Mouse (Mus musculus): ENCODE measurements around the gene Ccdc8. TPM values are rescaled to one million over a fixed set of nuclear protein-coding genes. Genes with fewer than 3 reads are reported as not detected.

Gene Ccdc8
- polyA plus RNA-seq, 1 experiment from 2014 or later: 15.7 TPM

DNA sequence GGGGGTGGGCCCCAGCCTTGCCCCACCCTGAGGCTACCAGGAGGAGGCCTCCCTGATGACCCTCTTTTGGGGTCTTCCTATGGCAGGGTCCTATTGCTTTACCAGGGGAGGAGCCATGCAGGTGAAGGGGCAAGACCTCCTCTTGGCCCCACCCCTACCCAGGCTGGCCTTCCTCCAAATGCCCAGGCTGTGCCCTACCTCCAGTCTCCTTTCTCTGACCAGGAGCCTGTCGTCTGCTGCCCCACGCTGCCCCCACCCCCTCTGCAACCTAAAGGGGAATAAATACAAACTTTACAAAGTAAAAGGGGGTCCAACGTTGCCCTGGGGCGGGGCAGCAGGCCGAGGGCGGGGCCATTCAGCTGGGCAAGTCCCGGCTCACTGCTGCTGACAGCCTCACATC, 12.2 kb downstream of the Ccdc8 start:
- Histone ChIP-seq H3K27ac (no peak overlapping the region), H3K27me3 (ENCODE audit: insufficient read depth, low read length) (no peaks in the 10 kb centered on the region), H3K9ac (ENCODE audit: low read depth, low read length) (no peak overlapping the region), H3K36me3 (ENCODE audit: insufficient read depth, low read length) (peaks cover 52% of the 10 kb centered on the region), H3K4me3 (replicated peaks; ENCODE audit: low read depth, low read length) (no peak overlapping the region), H3K4me1 (replicated peaks; ENCODE audit: insufficient read depth, low read length) (no peaks in the 10 kb centered on the region), H3K4me2 (ENCODE audit: low read length) (no peak overlapping the region), H3K9me3 (replicated peaks; ENCODE audit: low read length) (no peaks in the 10 kb centered on the region)
- ATAC-seq (replicated peaks; ENCODE audit: low FRiP score, low read depth): no peak
- WGBS: 83% methylated on average over 7 of the region's 7 CpGs
- DNase-seq (ENCODE audit: low spot score): no peak
- TF ChIP-seq CTCF (IDR thresholded peaks at IDR 0.05; ENCODE audit: low read depth): no peak

DNA sequence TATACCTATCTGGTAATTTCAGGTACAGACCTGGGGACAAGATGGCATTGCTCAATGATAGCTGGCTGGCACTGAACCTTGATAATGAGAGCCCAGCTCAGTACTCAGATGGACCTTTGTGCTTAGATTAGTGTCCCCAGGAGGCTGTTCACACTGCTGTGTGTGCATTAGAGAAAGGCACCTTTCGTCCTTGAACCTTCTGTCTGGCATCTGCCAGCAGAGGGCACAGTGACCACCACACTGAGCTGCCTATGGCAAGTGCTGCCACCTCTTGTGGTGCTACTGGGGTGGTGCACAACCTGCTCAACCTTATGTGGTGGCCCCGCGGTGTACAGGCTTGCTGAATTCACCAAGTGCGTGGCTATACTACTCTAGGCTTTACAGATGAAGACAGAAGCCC, 14.8 kb downstream of the Ccdc8 start:
- Histone ChIP-seq H3K4me1 (replicated peaks; ENCODE audit: insufficient read depth, low read length) (no peaks in the 10 kb centered on the region), H3K27ac (no peak overlapping the region), H3K36me3 (ENCODE audit: insufficient read depth, low read length) (peaks cover 61% of the 10 kb centered on the region), H3K9me3 (replicated peaks; ENCODE audit: low read length) (no peaks in the 10 kb centered on the region), H3K9ac (ENCODE audit: low read depth, low read length) (no peak overlapping the region), H3K4me2 (ENCODE audit: low read length) (no peak overlapping the region), H3K27me3 (ENCODE audit: insufficient read depth, low read length) (no peaks in the 10 kb centered on the region), H3K4me3 (replicated peaks; ENCODE audit: low read depth, low read length) (no peak overlapping the region)
- ATAC-seq (replicated peaks; ENCODE audit: low FRiP score, low read depth): no peak
- WGBS: 84% methylated on average over 4 of the region's 4 CpGs
- peak; percentile 87 for TF ChIP-seq CTCF (IDR thresholded peaks at IDR 0.05; ENCODE audit: low read depth)
- DNase-seq (ENCODE audit: low spot score): peak; percentile 53

DNA sequence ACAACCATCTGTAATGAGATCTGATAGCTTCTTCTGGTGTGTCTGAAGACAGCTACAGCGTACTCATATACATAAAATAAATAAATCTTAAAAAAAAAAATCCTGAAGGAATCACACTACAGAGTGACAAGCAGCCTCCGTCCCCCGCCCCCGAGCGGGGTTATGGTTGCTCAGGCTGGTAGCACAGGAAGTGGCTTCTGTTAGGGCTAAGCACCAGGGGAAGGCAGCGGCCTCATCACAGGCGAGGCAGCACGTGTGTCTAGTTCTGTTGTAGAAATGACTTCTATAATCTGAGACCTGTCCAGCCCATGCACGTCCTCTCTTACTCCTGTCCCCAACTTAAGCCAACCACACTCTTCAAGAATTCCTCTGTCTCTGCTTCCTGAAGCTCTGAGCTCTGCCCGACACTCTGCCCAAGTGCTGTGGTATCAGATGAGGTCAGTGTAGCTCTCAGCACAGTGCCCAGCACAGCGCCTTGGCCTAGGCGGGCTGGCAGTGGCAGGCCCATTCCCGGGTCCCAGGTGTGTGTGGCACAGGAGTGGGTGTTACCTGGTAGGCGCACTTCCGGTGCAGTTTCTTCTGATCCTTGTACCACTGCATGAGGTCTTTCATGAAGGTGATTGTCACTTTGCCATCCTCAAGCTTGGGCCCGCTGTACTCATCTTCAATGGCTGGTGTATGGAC, 17.0 kb downstream of the Ccdc8 start:
- TF ChIP-seq CTCF (IDR thresholded peaks at IDR 0.05; ENCODE audit: low read depth): no peak
- WGBS: 88% methylated on average over 16 of the region's 16 CpGs

DNA sequence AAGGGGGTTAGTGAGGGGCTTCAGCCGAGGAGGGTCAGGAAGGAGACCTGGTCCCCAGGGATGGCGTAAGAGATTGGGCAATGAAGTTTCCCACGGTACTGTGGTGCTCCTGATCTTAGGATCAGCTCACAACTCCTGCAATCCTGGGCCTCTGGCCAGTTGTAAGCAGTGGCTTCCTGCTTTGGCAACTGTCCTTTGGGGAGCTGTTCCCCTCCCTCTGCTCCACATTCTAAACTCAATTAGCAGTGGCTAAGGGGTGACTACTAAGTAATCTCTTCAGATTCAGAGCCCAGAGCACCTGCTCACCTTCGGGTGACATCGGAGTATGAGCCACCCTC, 17.5 kb downstream of the Ccdc8 start:
- peaks cover 81% of the 10 kb centered on the region for H3K36me3 ChIP-seq (ENCODE audit: insufficient read depth, low read length)
- no peak for DNase-seq (ENCODE audit: low spot score)
- H3K4me2 ChIP-seq (ENCODE audit: low read length): no peak overlapping the region
- H3K9me3 ChIP-seq (replicated peaks; ENCODE audit: low read length): no peaks in the 10 kb centered on the region
- no peak overlapping the region for H3K27ac ChIP-seq
- no peak for ATAC-seq (replicated peaks; ENCODE audit: low FRiP score, low read depth)
- H3K27me3 ChIP-seq (ENCODE audit: insufficient read depth, low read length): no peaks in the 10 kb centered on the region
- WGBS: 87% methylated on average over 5 of the region's 5 CpGs
- no peaks in the 10 kb centered on the region for H3K4me1 ChIP-seq (replicated peaks; ENCODE audit: insufficient read depth, low read length)
- no peak overlapping the region for H3K9ac ChIP-seq (ENCODE audit: low read depth, low read length)
- no peak for TF ChIP-seq CTCF (IDR thresholded peaks at IDR 0.05; ENCODE audit: low read depth)
- H3K4me3 ChIP-seq (replicated peaks; ENCODE audit: low read depth, low read length): no peak overlapping the region

More for the DNA sequence above, 17.0 kb downstream of the Ccdc8 start:
- ATAC-seq (replicated peaks; ENCODE audit: low FRiP score, low read depth) (no peak), DNase-seq (ENCODE audit: low spot score) (no peak)
- no peak overlapping the region for H3K9ac ChIP-seq (ENCODE audit: low read depth, low read length)
- H3K4me3 ChIP-seq (replicated peaks; ENCODE audit: low read depth, low read length): no peak overlapping the region
- no peaks in the 10 kb centered on the region for H3K4me1 ChIP-seq (replicated peaks; ENCODE audit: insufficient read depth, low read length)
- H3K9me3 ChIP-seq (replicated peaks; ENCODE audit: low read length): no peaks in the 10 kb centered on the region
- no peak overlapping the region for H3K27ac ChIP-seq
- H3K36me3 ChIP-seq (ENCODE audit: insufficient read depth, low read length): peaks cover 81% of the 10 kb centered on the region
- H3K4me2 ChIP-seq (ENCODE audit: low read length): no peak overlapping the region
- H3K27me3 ChIP-seq (ENCODE audit: insufficient read depth, low read length): no peaks in the 10 kb centered on the region

DNA sequence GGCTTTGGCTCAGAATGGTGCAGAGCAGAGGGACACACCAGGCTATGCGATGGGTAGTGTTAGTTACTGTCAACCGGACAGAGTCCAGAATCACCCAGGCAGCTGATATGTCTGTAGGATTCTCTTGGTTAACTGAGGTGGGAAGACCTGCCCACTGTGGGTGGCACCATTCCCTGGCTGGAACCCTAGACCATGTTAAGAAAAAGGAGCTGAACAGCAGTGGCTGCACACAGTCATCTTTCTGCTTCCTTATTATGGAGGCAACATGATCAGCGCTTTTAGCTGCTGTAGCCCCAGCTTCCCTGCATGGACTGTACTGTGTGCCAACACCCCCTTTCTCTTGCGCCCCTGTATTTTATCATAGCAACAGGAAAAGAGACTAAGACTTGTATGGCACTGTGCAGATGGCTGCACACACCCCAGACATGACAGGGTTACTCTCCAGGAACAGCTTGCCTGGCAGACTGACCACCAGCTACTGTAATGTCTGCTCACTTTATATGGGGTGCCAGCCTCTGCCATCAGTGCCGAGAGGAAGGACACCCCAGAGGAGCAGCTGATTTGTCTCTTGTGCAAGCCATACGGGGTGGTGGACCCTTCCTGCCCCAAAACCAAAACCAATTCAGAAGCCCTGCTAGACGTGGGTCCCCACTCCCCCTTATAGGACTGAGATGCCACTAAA, 19.5 kb downstream of the Ccdc8 start:
- Histone ChIP-seq H3K4me3 (replicated peaks; ENCODE audit: low read depth, low read length) (no peak overlapping the region), H3K4me2 (ENCODE audit: low read length) (no peak overlapping the region), H3K36me3 (ENCODE audit: insufficient read depth, low read length) (peaks cover 66% of the 10 kb centered on the region), H3K27ac (no peak overlapping the region), H3K9me3 (replicated peaks; ENCODE audit: low read length) (no peaks in the 10 kb centered on the region), H3K4me1 (replicated peaks; ENCODE audit: insufficient read depth, low read length) (no peaks in the 10 kb centered on the region), H3K27me3 (ENCODE audit: insufficient read depth, low read length) (no peaks in the 10 kb centered on the region), H3K9ac (ENCODE audit: low read depth, low read length) (no peak overlapping the region)
- ATAC-seq (replicated peaks; ENCODE audit: low FRiP score, low read depth) (no peak), DNase-seq (ENCODE audit: low spot score) (no peak)
- no peak for TF ChIP-seq CTCF (IDR thresholded peaks at IDR 0.05; ENCODE audit: low read depth)
- 94% methylated on average over 7 of the region's 7 CpGs for WGBS

DNA sequence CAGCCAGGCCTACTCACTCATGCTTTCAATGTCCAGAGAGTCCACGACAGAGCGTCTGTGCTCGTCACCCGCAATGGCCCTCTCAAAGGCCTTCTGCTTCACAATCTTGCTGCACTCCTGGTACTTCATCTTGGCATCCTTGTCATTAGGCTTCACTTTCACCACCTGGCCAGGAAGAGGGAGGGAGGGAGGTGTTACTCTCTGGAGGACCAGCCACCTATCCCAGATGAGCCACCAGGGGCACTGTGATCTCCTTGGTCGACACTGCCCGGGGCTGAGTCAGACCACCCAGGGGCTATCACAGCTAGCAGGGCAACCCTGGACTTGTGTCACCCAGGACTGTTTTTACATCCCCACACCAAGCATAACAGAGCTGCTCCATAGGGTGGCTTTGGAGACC, 22.9 kb downstream of the Ccdc8 start:
- no peaks in the 10 kb centered on the region for H3K4me1 ChIP-seq (replicated peaks; ENCODE audit: insufficient read depth, low read length)
- no peak overlapping the region for H3K4me3 ChIP-seq (replicated peaks; ENCODE audit: low read depth, low read length)
- H3K9ac ChIP-seq (ENCODE audit: low read depth, low read length): no peak overlapping the region
- H3K27me3 ChIP-seq (ENCODE audit: insufficient read depth, low read length): no peaks in the 10 kb centered on the region
- H3K27ac ChIP-seq: no peak overlapping the region
- no peak for DNase-seq (ENCODE audit: low spot score)
- WGBS: 85% methylated on average over 6 of the region's 6 CpGs
- H3K9me3 ChIP-seq (replicated peaks; ENCODE audit: low read length): no peaks in the 10 kb centered on the region
- ATAC-seq (replicated peaks; ENCODE audit: low FRiP score, low read depth): no peak
- TF ChIP-seq CTCF (IDR thresholded peaks at IDR 0.05; ENCODE audit: low read depth): 0 out of 2 replicates have a peak, but pooled peaks have one; percentile 33
- H3K4me2 ChIP-seq (ENCODE audit: low read length): no peak overlapping the region
- H3K36me3 ChIP-seq (ENCODE audit: insufficient read depth, low read length): peaks cover 52% of the 10 kb centered on the region
